Mouse (Mus musculus) bone marrow, adult 2 months (tissue): ENCODE data around the gene Acd.

Experiments used
- CTCF ChIP-seq: fragments of 200-500 bp; IDR thresholded peaks from 2 replicates; pipeline ENCODE4 v1.5.1; 2011; ENCODE audit warnings: low read length, control low read depth; ENCODE audit not compliant: control insufficient read depth, insufficient read depth
- POLR2A ChIP-seq: fragments of 200-500 bp; IDR thresholded peaks from 2 replicates; pipeline ENCODE4 v1.6.1; 2011; ENCODE audit warnings: low read depth, mild to moderate bottlenecking, control low read depth, low read length, borderline replicate concordance; ENCODE audit not compliant: control insufficient read depth

- TF ChIP-seq CTCF (no peak), POLR2A (no peak)
Measured at GRCm38 (mm10) chr8:105702731-105703415, 2.0 kb upstream of the Acd start.
